Mouse (Mus musculus) ES-E14 (cell line): ENCODE data around the gene Meis3.

ENCODE experiments used
- HCFC1 ChIP-seq: IDR thresholded peaks from 2 replicates; pipeline ENCODE4 v1.6.1; 2012; ENCODE audit warnings: low read length, inconsistent platforms, borderline replicate concordance; ENCODE audit not compliant: insufficient read depth
- ZC3H11A ChIP-seq: IDR thresholded peaks from 2 replicates; pipeline ENCODE4 v1.6.1; 2012; ENCODE audit warnings: low read depth, mild to moderate bottlenecking, inconsistent platforms, low read length, borderline replicate concordance

DNA sequence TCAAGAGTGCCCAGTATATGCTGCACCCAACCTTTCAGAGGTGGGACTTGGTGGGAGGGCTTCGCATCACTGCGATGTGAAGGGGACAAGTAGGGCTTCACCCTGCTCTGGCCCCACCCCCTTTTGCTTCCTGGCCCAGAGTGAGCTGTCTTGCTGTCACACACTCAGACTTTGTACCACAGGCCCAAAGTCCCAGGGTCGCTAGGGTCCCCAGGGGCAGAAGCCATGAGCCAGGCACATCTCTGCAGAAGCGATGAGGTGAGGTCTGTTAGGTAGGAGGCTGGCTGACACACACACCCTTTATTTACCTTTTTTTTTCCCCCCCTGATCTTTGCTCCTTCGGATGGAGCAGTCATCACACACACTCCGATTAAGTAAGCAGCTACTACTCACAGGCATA is 38.3 kb downstream of the Meis3 start:
- TF ChIP-seq HCFC1 = no peak
- no peak for TF ChIP-seq ZC3H11A
